25 mouse cellular contexts compared by ENCODE assay signal in genomic region chr2:181115367-181115766, GRCm38 (mm10). TPM values are rescaled to one million over a fixed set of nuclear protein-coding genes. Genes with fewer than 3 reads are reported as not detected.
DNase-seq lines count a peak whose midpoint lies in the region; ATAC-seq and TF ChIP-seq lines count a peak whose summit lies in the region.
"Had no signal": no experiment of that assay in that cellular context is flagged by ENCODE, and none has a peak within 500 bp of the region (broad histone marks: within the 10 kb centered on the region; RNA-seq: fewer than 3 reads in every experiment).

No protein-coding gene starts in this region.

- H3K4me2 ChIP-seq in liver, embryonic 11.5 days, result no peak overlapping the region
- no peak overlapping the region for H3K4me2 ChIP-seq in liver, postnatal 0 days (ENCODE audit: low read depth, low read length)
- no peak overlapping the region for H3K4me2 ChIP-seq in stomach, embryonic 15.5 days
- H3K4me2 ChIP-seq in stomach, postnatal 0 days (replicated peaks; ENCODE audit: low read depth), result no peak overlapping the region
- 0 out of 2 replicates have a peak overlapping the region, but pooled peaks have one; percentile 27 for H3K4me2 ChIP-seq in liver, embryonic 15.5 days
- H3K4me2 ChIP-seq: heart, embryonic 12.5 days; kidney, embryonic 15.5 days had no signal

- no peak for TF ChIP-seq EP300 in liver, postnatal 0 days (IDR thresholded peaks at IDR 0.05; ENCODE audit: low read depth)
- TF ChIP-seq EP300 in stomach, postnatal 0 days (optimal IDR thresholded peaks at IDR 0.05), result no peak

- H3K4me3 ChIP-seq in liver, embryonic 11.5 days (ENCODE audit: low read depth, low read length), result no peak overlapping the region
- no peak overlapping the region for H3K4me3 ChIP-seq in liver, postnatal 0 days (ENCODE audit: low read depth, low read length)
- no peak overlapping the region for H3K4me3 ChIP-seq in stomach, embryonic 15.5 days (replicated peaks)
- H3K4me3 ChIP-seq in stomach, postnatal 0 days (ENCODE audit: low read depth, low read length), result no peak overlapping the region
- no peak overlapping the region for H3K4me3 ChIP-seq in liver, embryonic 15.5 days (replicated peaks)
- H3K4me3 ChIP-seq: heart, embryonic 12.5 days; hindbrain, embryonic 10.5 days; kidney, embryonic 15.5 days; limb, embryonic 10.5 days had no signal

- no peaks in the 10 kb centered on the region for H3K9me3 ChIP-seq in liver, embryonic 11.5 days (ENCODE audit: control insufficient read depth, low read length)
- no peaks in the 10 kb centered on the region for H3K9me3 ChIP-seq in liver, postnatal 0 days (ENCODE audit: low read length)
- H3K9me3 ChIP-seq in stomach, embryonic 15.5 days, result no peaks in the 10 kb centered on the region
- H3K9me3 ChIP-seq in stomach, postnatal 0 days (ENCODE audit: control insufficient read depth, low read length), result no peaks in the 10 kb centered on the region
- no peaks in the 10 kb centered on the region for H3K9me3 ChIP-seq in liver, embryonic 15.5 days (replicated peaks)
- H3K9me3 ChIP-seq: heart, embryonic 12.5 days; hindbrain, embryonic 10.5 days; kidney, embryonic 15.5 days; limb, embryonic 10.5 days had no signal

- ATAC-seq in liver, embryonic 11.5 days (replicated peaks; ENCODE audit: low FRiP score), result 0 out of 2 replicates have a peak, but pooled peaks have one; percentile 29
- no peak for ATAC-seq in liver, postnatal 0 days
- ATAC-seq in stomach, embryonic 15.5 days (ENCODE audit: insufficient read depth, low FRiP score, low read depth), result peak; percentile 65; the same call in 1 of the 2 replicates
- ATAC-seq in stomach, postnatal 0 days (ENCODE audit: low FRiP score, low TSS enrichment), result no peak
- ATAC-seq in liver, embryonic 15.5 days (ENCODE audit: insufficient read depth), result peak; percentile 86
- ATAC-seq: forebrain, postnatal 0 days; intestine, postnatal 0 days; lung, postnatal 0 days had no signal

- no peaks in the 10 kb centered on the region for H3K36me3 ChIP-seq in liver, embryonic 11.5 days (ENCODE audit: control insufficient read depth, insufficient read depth, low read length)
- H3K36me3 ChIP-seq in liver, postnatal 0 days (replicated peaks; ENCODE audit: insufficient read depth, low read length), result no peaks in the 10 kb centered on the region
- no peaks in the 10 kb centered on the region for H3K36me3 ChIP-seq in stomach, embryonic 15.5 days
- no peaks in the 10 kb centered on the region for H3K36me3 ChIP-seq in stomach, postnatal 0 days (ENCODE audit: control insufficient read depth, insufficient read depth, low read length)
- H3K36me3 ChIP-seq in liver, embryonic 15.5 days (replicated peaks), result no peaks in the 10 kb centered on the region
- H3K36me3 ChIP-seq: heart, embryonic 12.5 days; hindbrain, embryonic 10.5 days; kidney, embryonic 15.5 days; limb, embryonic 10.5 days had no signal

- 53% methylated on average over 3 of the region's 3 CpGs for WGBS in liver, embryonic 11.5 days
- WGBS in liver, postnatal 0 days (ENCODE audit: insufficient replicate concordance), result 56% methylated on average over 3 of the region's 3 CpGs
- WGBS in stomach, embryonic 15.5 days, result 77% methylated on average over 3 of the region's 3 CpGs
- 74% methylated on average over 3 of the region's 3 CpGs for WGBS in stomach, postnatal 0 days
- WGBS in liver, embryonic 15.5 days (ENCODE audit: insufficient replicate concordance), result 31% methylated on average over 3 of the region's 3 CpGs

- no peak overlapping the region for H3K9ac ChIP-seq in liver, embryonic 11.5 days (ENCODE audit: low read depth, low read length)
- no peak overlapping the region for H3K9ac ChIP-seq in liver, postnatal 0 days (replicated peaks)
- no peak overlapping the region for H3K9ac ChIP-seq in stomach, embryonic 15.5 days
- H3K9ac ChIP-seq in stomach, postnatal 0 days (ENCODE audit: low read length), result no peak overlapping the region
- no peak overlapping the region for H3K9ac ChIP-seq in liver, embryonic 15.5 days
- H3K9ac ChIP-seq: forebrain, postnatal 0 days; heart, embryonic 12.5 days; kidney, embryonic 15.5 days had no signal

- H3K4me1 ChIP-seq in liver, embryonic 11.5 days (replicated peaks; ENCODE audit: control insufficient read depth, insufficient read depth, low read length), result no peaks in the 10 kb centered on the region
- H3K4me1 ChIP-seq in liver, postnatal 0 days (ENCODE audit: insufficient read depth), result no peaks in the 10 kb centered on the region
- no peaks in the 10 kb centered on the region for H3K4me1 ChIP-seq in stomach, embryonic 15.5 days
- H3K4me1 ChIP-seq in stomach, postnatal 0 days (replicated peaks; ENCODE audit: control insufficient read depth, insufficient read depth), result no peaks in the 10 kb centered on the region
- H3K4me1 ChIP-seq in liver, embryonic 15.5 days (replicated peaks), result peaks cover 18% of the 10 kb centered on the region
- H3K4me1 ChIP-seq: heart, embryonic 12.5 days; kidney, embryonic 15.5 days; limb, embryonic 10.5 days had no signal

- DNase-seq in liver, embryonic 11.5 days (ENCODE audit: low spot score), result no peak
- no peak for DNase-seq in liver, postnatal 0 days
- DNase-seq in stomach, postnatal 0 days (ENCODE audit: low spot score), result no peak
- DNase-seq in right cerebral cortex, postnatal 36 days (ENCODE audit: low spot score in 2 of 2), result no peak
- no peak for DNase-seq in kidney, adult 18-20 months
- DNase-seq: adrenal gland, postnatal 10 days; cerebellum, adult 9-10 months; forebrain, postnatal 0 days; gastrocnemius, postnatal 25 days; heart, adult 18-20 months; heart, postnatal 10 days; kidney, postnatal 4 days; right cerebral cortex, postnatal 4 days; thymus, adult 2 months; thymus, postnatal 4 days had no signal

- no peak overlapping the region for H3K27ac ChIP-seq in liver, embryonic 11.5 days (ENCODE audit: low read depth, low read length)
- H3K27ac ChIP-seq in liver, postnatal 0 days (ENCODE audit: low read depth), result no peak overlapping the region
- no peak overlapping the region for H3K27ac ChIP-seq in stomach, embryonic 15.5 days
- H3K27ac ChIP-seq in stomach, postnatal 0 days (replicated peaks), result no peak overlapping the region
- no peak overlapping the region for H3K27ac ChIP-seq in liver, embryonic 15.5 days (replicated peaks)
- H3K27ac ChIP-seq: kidney, embryonic 15.5 days; limb, embryonic 10.5 days had no signal

- H3K27me3 ChIP-seq in liver, embryonic 11.5 days (replicated peaks; ENCODE audit: control insufficient read depth, insufficient read depth, low read length), result no peaks in the 10 kb centered on the region
- no peaks in the 10 kb centered on the region for H3K27me3 ChIP-seq in liver, postnatal 0 days (ENCODE audit: insufficient read depth, low read length)
- no peaks in the 10 kb centered on the region; the same call in 1 of the 2 replicates for H3K27me3 ChIP-seq in stomach, embryonic 15.5 days (replicated peaks)
- H3K27me3 ChIP-seq in stomach, postnatal 0 days (ENCODE audit: control insufficient read depth, insufficient read depth, low read length), result no peaks in the 10 kb centered on the region; the same call in 1 of the 2 replicates
- H3K27me3 ChIP-seq in liver, embryonic 15.5 days, result peaks cover 13% of the 10 kb centered on the region

- no peak for TF ChIP-seq CTCF in liver, postnatal 0 days (IDR thresholded peaks at IDR 0.05; ENCODE audit: low read depth)
- no peak for TF ChIP-seq CTCF in stomach, postnatal 0 days (IDR thresholded peaks at IDR 0.05; ENCODE audit: low read depth)

RNA-seq across cellular contexts. Expression of gene Kcnq2, which starts 19.7 kb away (rescaled TPM):
- polyA plus RNA-seq in liver, embryonic 11.5 days (2014; fragmentation: Nextera tagmentation; extraction: Ambion mirVana), result 0.15 and 0.18 TPM in 2 replicates
- polyA plus RNA-seq in liver, postnatal 0 days (2015; fragmentation: Nextera tagmentation; extraction: Ambion mirVana), result not detected in 2 replicates
- polyA plus RNA-seq in stomach, embryonic 15.5 days (2015; fragmentation: Nextera tagmentation; extraction: Ambion mirVana), result 1.5 TPM in 2 replicates
- polyA plus RNA-seq in stomach, postnatal 0 days (2015; fragmentation: Nextera tagmentation; extraction: Ambion mirVana), result 0.42 and 0.59 TPM in 2 replicates
- polyA plus RNA-seq in liver, embryonic 15.5 days (2015; fragmentation: Nextera tagmentation; extraction: Ambion mirVana), result 0.18 and 0.28 TPM in 2 replicates
- polyA plus RNA-seq: C2C12; liver, adult 2 months; lung, postnatal 0 days had no signal

RNA-seq across cellular contexts. Expression of gene Eef1a2, which starts 41.4 kb away (rescaled TPM):
- not detected in 2 replicates for polyA plus RNA-seq in liver, embryonic 11.5 days (2014; fragmentation: Nextera tagmentation; extraction: Ambion mirVana)
- polyA plus RNA-seq in liver, postnatal 0 days (2015; fragmentation: Nextera tagmentation; extraction: Ambion mirVana), result 0.05 TPM in 1 of 2 replicates, not detected in the other
- polyA plus RNA-seq in stomach, embryonic 15.5 days (2015; fragmentation: Nextera tagmentation; extraction: Ambion mirVana), result 0.18 and 0.36 TPM in 2 replicates
- 0.40 and 0.42 TPM in 2 replicates for polyA plus RNA-seq in stomach, postnatal 0 days (2015; fragmentation: Nextera tagmentation; extraction: Ambion mirVana)
- not detected in 2 replicates for polyA plus RNA-seq in liver, embryonic 15.5 days (2015; fragmentation: Nextera tagmentation; extraction: Ambion mirVana)
- polyA plus RNA-seq: limb, embryonic 10.5 days; liver, adult 2 months had no signal

Comparison
In these comparisons a context has a peak if more than half of its experiments do, and no peak if none do; other contexts are left out.
1. ATAC-seq: peak in liver, embryonic 11.5 days (single experiment), stomach, embryonic 15.5 days (single experiment) and liver, embryonic 15.5 days (single experiment); none in liver, postnatal 0 days (single experiment) and stomach, postnatal 0 days (single experiment).